Mouse (Mus musculus): ENCODE measurements at regions not wholly inside any gene's neighbourhood (a gene's known extent, or its start where the extent isn't known, plus 50 kb on each side); places are given as distances from the start of the nearest gene placed in this dataset.
"Not testable (repeated sequence)": the region's sequence is repeated elsewhere in the genome, so short reads cannot be mapped to it uniquely, and the experiment has no call there.

DNA sequence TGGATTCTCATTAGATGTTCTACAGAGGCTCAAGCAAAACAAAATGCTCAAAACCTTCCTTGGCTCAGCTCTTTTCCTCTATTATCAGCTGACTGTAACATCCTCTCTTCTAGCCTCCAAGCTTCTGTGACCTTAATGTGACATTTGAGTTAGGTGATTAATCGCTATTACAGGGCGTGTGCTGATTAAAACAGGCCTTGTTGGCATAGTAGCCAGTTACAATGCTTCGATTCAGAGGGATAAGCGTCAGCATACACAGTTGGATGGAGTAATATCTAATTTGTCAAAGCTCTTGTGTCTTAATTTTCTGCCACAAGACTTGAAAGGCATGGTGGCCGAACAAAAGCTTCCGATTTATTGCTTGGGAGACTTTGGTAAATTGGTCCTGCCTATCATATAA is 378.2 kb downstream of the Fbxo8 start:
- DNase-seq (ENCODE audit: low spot score), result no peak

DNA sequence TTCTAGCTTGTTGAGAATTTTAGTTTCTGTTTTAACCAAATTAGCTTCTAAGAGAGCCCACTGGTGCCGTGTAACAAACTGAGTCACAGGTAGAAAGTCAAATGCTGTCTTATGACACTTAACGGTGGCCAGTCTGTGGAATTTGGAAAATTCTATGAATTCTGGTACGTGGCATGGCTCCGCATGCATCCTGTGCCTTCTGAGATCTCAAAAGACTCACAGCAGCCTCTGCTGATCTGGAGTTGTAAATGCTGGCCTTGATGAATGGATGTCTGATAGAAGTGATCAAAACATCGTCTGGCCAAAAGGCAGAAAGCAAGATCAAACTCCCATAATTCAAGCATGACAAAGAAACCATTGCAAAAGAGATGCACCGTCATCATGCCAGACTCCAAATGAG is 381.5 kb downstream of the Fbxo8 start:
- DNase-seq (ENCODE audit: low spot score), result no peak

DNA sequence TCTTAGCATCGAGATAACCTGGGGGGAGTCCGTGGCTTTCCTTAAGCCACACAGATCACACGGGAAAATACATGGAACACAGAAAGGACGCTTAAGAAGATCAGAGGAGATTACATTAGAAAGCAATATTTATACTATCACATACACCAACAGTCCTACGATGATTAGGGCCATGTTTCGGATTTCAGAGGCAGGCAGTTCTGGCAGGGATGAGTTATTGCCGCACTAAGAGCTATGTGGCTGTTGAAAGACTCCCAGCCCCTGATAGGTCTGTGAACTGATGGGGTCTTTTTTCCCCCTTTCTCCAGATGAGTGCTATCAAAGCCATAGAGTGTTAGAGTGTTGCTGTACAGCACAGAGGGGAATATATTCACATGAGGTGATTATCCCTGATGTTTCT is 358.6 kb upstream of the Hand2 start:
- DNase-seq (ENCODE audit: low spot score), result no peak

DNA sequence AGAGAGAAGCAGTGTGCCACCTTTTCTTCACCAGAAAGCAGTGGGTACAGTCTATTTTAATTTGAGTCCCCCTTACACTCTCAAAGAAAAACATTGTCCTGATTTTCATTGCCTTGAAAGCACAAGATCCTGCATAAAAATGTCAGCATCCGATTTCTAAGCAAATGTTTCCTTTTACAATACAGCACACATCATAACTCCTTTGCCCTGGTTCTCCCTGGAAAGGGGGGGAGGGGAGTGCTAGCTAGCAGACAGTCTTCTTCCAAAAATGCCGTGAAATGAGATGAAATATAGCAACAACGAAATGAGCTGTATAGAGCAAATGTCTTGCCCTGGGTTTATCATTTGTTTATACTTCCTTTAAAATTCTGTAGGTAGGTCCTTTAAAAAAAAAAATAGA is 350.5 kb upstream of the Hand2 start:
- no peak for DNase-seq (ENCODE audit: low spot score)

DNA sequence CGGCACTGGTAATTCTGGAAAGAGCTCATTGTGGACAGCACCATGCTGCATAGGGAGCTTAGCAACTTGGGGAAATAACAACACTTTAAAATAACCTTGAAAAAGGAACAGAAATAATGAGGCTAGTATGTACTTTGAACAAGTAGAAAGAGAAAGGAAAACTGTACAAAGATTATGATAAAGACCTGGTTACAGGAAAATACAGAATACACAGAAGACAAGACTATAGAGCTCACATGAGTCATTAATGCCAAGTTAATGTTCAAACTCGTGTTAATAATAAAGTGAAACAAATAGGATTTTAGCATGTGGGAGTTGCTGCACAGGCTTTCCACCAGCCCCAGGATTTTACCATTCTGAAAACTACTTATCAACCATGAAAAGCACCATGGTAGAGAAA is 341.8 kb upstream of the Hand2 start:
- no peak for DNase-seq (ENCODE audit: low spot score)

DNA sequence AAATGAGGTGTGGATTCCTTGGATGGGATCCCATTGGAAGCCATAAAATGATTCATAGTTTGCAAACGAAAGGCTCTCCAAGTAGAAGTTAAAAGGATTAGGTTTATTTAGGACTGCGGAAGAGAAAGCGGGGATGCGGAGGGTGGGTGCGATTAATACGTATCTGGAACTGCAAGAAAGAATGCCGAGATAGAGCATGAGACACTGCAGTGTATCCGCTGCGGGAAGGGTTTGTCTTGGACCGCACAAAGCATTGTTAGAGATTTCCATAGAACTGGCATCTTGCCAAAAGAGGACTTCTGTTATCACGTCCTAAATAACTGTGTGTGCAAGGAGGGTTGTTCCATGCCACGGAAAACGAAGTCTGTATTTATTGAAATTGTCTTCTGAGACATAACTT is 341.4 kb upstream of the Hand2 start:
- DNase-seq (ENCODE audit: low spot score), result no peak

DNA sequence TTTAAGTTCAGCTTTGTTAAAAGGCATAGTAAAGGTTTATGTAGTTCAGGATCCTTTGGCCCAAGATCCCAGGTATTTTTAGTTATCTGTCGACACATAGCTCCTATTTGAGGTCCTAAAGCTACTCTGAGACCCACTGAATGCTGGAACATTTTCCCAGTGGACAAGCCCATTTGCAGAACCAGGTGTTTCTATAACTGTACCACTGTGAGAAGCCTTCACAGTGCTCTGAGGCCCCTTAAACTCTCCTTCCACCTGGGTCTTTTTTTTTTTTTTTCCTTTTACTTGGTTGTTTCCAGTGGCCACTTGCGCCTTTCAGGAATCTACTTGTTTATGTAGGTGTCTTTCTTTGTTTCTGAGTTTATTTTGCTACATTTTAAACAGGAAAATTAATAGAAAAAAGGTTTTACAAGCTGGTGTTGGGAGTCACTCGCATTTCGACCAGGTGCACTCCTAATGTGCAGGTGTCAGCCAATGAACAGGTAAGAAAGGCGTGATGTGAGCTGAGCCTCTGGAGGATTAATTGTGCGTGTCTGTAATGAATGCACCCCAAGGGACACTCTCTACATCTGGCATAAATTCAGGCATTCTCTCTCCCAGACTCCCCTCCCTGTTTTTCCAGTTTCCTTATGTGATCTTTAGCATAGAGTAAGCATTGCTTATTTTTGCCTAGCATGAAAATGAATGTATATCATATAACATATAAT is 310.3 kb upstream of the Hand2 start:
- no peak for DNase-seq (ENCODE audit: low spot score)

DNA sequence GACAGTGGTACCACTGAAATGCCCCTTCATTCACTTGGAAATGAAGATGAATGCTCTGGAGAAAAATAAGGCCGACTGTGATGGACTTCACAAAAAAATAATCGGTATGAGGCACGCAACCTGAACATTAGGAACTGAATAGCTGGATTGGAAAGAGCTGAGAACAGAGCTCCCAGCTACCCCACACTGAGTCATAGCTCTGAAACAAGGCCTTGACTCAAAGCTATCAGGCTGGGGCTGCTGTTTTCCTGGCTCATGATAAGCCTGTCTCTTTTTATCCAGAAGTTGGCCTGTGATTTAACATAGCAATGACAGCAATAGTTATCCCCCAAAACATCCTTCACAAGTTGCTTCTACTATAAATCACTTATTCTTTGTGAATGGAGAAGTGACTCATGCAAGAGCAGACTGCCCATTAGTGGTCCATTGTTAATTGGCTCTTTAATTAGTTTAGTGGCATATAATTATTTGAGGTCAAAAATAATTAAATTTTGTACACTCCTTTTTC is 306.9 kb upstream of the Hand2 start:
- no peak for DNase-seq (ENCODE audit: low spot score)

DNA sequence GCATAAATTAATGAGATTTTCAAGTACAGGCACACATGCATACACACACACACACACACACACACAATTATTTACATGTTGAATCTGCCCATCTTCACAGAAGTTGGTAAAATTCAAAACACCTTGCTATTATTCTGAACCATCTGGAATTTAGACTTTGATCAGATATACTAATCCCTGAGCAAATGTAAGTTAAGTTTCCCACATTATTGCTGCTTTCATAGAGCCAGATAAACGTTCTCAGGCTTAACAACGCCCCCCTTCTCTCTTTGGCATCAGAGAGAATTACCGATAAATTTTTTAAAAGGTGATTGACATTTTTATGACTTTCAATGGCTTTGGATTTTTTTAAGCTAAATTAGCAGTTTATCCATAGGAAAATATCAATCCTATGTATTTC is 304.5 kb upstream of the Hand2 start:
- no peak for DNase-seq (ENCODE audit: low spot score)

DNA sequence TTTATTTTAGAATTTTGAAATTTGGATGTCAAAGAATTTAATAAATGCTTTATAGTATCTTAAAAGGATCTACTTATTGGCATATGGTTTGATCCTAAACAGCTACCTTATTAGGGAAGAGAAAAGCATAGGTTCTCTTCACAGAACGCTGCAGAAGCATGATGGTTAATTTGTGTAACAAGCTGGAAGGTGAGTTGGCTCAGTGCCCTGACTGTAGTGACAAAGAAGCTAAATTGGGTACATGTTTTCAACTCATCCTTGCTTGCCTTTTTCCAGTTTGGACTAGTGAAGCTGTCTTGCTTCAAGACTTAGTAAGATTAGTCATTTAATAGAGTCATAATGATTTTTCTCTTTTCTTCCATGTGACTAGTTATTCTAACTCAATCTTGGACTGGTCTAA is 292.7 kb upstream of the Hand2 start:
- not testable (repeated sequence) for DNase-seq (ENCODE audit: low spot score)

DNA sequence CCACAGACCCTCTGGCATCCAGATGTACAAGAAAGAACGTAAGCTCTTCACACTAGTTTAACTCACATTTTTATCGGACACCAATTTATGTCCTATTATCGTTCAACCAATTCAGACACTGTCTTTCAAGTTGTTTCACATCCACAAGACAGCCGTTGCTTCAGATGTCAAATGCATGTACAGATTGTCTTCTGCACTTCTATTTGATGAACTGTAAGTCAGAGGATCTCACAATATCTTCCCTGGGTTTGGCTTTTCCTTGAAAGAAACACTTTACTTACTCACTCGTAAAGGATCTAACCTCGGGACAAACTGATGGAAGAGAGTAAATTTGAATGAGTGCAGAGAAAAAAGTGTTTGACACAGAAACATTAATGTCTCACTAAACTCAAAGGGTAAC is 272.3 kb upstream of the Hand2 start:
- no peak for DNase-seq (ENCODE audit: low spot score)

DNA sequence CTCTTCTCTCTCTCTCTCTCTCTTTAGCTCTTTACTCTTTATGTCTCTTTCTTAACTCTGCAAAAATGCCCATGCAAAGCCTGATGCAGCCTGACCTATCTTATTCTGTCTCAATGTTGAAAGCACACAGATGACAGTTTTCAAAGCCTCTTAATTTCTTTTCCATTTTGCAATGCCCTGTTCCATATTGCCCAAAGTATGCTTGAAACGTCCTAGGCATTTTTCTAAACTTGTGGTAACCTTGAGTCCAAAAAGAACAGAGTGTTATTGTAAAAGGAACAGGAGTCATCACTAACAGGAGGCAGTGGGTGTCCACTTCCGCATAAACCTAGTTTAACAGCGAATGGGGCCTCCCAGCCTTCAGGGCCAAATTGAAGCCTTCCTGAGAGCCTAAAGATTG is 271.9 kb upstream of the Hand2 start:
- DNase-seq (ENCODE audit: low spot score), result no peak

DNA sequence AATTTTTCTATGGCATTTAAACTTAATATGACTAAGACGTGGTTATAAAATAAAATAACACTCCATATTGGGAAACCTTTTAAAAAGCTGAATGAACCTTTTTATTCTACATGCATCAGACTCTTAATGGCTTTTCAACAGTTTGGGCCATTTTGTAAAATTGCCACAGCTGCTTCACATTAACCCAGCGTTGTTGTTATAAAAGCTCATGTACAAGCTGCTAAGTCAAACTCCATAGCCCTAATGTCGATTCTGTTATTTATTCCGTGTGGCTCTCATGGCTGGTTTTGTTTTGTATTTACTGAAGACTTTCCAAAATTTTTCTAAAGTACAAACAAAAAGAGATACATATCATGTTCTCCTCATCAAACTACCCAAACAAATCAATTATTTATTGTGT is 268.1 kb upstream of the Hand2 start:
- DNase-seq (ENCODE audit: low spot score), result no peak

DNA sequence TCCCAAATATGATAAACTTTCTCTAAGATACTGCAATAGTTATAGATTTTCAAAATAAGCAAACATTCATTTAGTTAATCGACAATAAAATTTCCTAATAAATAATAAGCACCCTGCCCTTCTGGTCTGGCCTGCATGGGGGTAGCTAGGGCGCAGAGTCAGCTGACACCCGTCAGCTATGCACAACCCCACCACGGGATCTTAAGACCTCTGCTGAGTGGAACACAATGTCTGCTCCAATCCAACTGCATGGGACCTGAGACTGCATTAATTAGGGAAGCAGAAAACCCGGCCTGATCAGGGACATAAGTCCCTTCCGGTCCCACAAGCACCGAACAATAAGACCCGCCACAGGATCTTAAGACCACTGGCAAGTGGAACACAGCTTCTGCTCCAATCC is 243.8 kb upstream of the Hand2 start:
- no peak for DNase-seq (ENCODE audit: low spot score)

DNA sequence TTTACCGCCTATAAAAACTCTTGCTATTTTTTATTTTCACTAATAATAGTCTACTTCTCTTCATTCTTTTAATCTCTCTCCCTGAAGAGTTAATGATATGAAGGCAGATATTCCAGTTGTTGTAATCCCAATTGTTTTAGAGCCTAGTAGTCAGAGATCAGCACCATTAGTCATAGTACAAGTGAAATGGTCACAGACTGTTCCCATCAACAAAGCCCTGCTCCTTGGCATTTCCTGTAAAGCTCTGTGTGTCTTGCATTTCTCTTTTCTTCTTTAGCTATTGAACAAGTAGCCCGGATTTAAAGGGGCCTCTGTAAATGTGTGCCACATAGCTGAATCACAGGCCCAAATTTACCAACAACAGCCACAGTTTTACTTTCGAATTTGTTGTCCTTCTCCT is 234.0 kb upstream of the Hand2 start:
- DNase-seq (ENCODE audit: low spot score), result no peak

DNA sequence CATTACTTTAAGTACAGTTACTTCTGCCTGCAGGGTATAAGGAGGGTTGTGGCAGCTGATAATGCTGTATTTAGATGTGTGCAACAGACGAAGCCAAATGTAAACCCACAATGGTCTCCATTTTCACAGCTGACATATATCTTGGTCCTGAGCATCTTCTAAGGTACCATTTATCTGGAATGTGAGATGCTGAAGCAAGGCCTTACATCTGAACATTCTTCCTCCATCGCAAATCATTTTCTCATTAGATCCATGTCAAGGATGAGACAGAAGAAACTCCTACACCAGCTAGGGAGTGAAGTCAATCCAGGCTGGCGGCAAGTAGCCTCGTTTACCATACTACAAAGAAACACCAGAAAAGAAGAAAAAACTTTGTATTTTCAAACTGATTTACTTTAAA is 228.4 kb upstream of the Hand2 start:
- no peak for DNase-seq (ENCODE audit: low spot score)

DNA sequence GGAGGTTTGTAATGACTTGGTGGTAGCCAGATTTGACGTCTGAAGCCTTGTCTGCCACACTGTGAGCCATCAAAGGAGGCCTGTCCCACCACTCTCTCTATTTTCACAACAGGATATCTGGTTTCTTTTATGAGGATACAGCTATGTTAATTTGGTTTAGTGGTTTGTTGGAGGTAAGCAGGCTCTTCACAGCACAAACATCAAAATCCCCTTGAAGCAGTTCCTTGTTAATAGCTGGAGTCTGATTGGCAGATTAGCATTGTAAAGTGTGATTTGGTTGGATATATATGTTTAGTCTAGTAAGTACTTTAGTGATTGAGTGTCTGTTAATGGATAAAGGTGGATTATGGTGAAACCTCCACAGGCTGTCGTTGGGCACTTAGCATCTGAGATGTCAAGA is 225.6 kb upstream of the Hand2 start:
- DNase-seq (ENCODE audit: low spot score), result no peak

DNA sequence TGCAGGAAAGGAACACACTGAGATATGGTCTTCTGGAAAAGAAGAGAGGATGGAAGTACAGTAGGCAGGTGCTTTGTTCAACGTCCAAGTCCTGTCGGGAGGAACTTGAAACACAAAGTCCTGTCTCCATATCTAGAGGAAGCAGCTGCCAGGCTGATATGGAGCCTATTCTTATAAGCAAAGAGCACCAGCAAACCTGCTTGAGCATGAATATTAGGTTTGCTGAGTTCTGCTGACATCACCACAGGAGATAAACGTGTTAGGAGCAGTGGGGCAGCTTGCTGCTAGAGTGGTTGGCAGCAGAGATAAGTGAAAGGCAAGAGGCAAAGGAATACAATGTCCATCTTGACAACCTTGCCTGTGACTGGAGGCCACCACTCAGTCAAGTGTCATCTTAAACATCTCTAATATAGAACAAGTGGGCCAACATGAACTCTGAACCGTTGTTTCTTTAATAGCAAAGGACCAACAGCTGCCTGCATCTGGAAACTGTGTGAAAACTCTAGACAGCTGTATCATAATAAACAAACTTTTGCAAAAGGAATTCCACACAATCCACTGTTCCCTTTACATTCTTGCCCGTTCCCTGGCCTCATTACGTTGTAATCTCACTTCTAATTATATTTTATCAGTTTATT is 209.9 kb upstream of the Hand2 start:
- not testable (repeated sequence) for DNase-seq (ENCODE audit: low spot score)

DNA sequence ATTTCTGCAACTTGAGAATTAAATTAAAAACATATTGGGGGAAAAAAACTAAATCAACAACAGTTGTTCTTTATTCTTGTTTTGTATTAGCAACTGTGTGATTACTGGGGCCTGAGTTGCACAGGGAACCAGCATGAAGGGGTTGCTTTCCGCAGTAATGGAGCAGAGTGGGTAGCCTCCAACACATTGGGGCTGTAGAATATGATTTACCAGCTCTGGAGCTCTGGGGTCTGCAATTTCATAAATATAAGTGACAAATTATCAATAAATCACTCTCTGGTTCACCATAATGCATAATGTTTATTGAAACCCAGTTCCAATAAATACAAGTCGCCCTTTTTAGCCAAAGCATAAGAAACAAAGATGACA is 209.4 kb upstream of the Hand2 start:
- DNase-seq (ENCODE audit: low spot score), result no peak

DNA sequence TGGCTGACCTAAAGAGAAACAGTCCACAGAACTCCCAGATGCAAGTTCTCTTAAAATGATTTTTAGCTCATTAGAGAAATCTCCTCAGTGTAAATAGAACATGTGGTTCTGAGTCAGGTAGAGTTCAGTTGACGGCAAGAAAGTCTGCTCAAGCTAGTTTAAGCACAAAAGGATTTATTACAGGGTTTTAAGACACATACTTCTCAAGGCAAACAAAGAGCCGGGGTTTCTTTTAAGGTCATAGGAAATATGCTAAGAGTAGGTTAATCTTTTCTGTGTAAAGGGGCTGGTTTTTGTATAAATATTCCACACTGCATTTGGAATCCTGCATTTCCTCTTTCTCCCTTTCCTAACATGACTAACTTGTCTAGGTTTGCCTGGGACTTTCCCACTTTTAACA is 206.9 kb upstream of the Hand2 start:
- DNase-seq (ENCODE audit: low spot score), result no peak

DNA sequence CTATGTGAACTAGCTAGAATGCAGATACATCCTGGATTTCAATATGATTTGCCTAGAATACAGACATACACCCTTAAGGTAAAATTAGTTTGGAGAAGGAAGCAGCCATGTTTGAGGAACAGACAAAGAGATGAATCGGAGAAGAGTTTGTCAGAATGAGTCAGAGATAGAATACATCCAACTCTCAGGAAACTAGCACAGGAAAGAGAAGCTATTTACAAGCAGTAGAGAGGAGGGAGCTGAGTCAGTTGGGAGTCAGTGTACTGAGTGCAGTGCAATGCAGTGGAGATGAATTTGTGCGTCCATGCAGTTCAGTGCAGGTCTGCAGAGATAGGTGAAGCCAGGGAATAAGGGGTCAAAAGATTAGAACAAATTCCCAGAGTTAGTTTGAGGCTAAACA is 205.5 kb upstream of the Hand2 start:
- no peak for DNase-seq (ENCODE audit: low spot score)

DNA sequence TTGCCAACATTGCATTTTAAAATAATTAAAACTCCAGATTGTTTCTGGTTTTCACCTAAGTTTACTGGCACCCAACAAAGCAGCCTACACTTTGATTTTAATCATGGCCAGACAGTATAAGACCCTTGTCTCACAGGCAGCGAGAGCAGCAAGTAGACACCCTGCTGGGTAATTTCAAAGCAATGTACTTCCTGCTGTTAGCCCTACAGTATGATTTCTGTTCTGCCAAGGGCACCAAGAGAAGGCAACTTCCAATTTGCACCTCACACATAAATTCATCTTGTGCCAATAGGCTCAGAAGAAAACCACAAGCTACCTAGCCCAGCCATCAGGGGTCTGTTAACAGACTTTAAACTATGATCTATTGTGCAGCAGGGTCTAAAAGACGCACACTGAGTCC is 186.7 kb upstream of the Hand2 start:
- no peak for DNase-seq (ENCODE audit: low spot score)

DNA sequence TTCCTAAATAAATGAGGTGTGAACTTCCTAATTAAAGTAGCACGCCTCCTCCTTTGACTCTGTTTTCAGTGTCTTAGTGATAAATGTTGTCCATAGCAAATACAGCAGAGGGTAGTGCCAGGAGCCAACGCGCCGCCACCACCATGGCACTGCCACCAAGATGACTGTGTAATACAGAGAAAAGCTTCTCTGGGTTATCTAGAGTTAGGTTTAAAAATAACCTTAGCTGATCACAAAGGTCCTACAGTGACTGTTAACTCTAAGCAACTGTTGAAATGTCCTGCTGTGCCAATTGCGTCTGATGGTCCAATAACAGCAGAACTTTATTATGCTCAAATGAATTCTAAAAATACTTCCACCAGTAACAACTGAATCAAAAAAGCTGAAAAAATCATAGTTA is 186.1 kb upstream of the Hand2 start:
- no peak for DNase-seq (ENCODE audit: low spot score)

DNA sequence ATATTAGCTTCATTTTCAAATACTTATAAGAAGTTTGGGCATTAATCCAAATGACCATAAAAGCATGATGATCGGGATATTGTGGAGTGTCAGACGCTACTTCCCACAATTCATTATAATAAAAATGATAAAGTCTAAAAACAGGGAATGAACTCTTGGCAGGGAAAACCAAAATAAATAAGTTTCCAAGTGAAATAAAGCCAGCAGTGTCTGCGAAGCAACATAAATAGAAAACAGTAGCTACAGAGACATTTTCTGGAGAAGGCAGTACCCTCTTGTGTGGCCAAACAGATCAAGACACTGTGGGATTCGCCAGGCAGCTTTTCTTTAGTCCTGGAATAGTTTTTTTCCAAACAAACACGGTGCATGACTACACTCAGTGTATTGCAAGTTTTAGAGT is 172.7 kb upstream of the Hand2 start:
- DNase-seq (ENCODE audit: low spot score), result no peak

All from c-Kit-positive CD71-positive TER-119-positive erythroid progenitor cells, embryonic 14.5 days (primary cell).